In genomic region chr2:115688282-115688681, GRCm38 (mm10) we compare ENCODE assay signal across 10 mouse cellular contexts.
DNase-seq lines count a peak whose midpoint lies in the region; ATAC-seq and TF ChIP-seq lines count a peak whose summit lies in the region.
"Had no signal": no experiment of that assay in that cellular context is flagged by ENCODE, and none has a peak within 500 bp of the region (broad histone marks: within the 10 kb centered on the region; RNA-seq: fewer than 3 reads in every experiment).

No protein-coding gene starts in this region.

- no peak for TF ChIP-seq CTCF in left cerebral cortex, adult 2 months (IDR thresholded peaks at IDR 0.05)

- H3K9me3 ChIP-seq in neural tube, embryonic 15.5 days (replicated peaks) = no peaks in the 10 kb centered on the region

- no peak overlapping the region for H3K4me3 ChIP-seq in left cerebral cortex, adult 2 months
- H3K4me3 ChIP-seq in neural tube, embryonic 15.5 days (replicated peaks) = no peak overlapping the region

- intact Hi-C loops in left cerebral cortex, postnatal 10 days (cut with DNase I) = no loop called here
- intact Hi-C loops in left cerebral cortex, adult 2 months (cut with DNase I) = no loop called here

- no peaks in the 10 kb centered on the region for H3K36me3 ChIP-seq in neural tube, embryonic 15.5 days

- H3K9ac ChIP-seq in neural tube, embryonic 15.5 days (replicated peaks) = no peak overlapping the region

- H3K4me1 ChIP-seq in neural tube, embryonic 15.5 days = peaks cover 5% of the 10 kb centered on the region

- peak; percentile 57; the same call in 1 of the 2 replicates for ATAC-seq in neural tube, embryonic 15.5 days (ENCODE audit: low FRiP score)

- H3K27ac ChIP-seq in left cerebral cortex, adult 2 months = no peak overlapping the region
- H3K27ac ChIP-seq in neural tube, embryonic 15.5 days (replicated peaks) = no peak overlapping the region

- H3K27me3 ChIP-seq in neural tube, embryonic 15.5 days (replicated peaks) = no peaks in the 10 kb centered on the region

- no peak overlapping the region for H3K4me2 ChIP-seq in neural tube, embryonic 15.5 days

- DNase-seq in left cerebral cortex, adult 18-20 months (ENCODE audit: low spot score in 2 of 2) = peak; percentile 20 to 47
- no peak for DNase-seq in left cerebral cortex, postnatal 10 days (ENCODE audit: extremely low spot score in 1 of 2, low spot score in 2 of 2)
- DNase-seq in frontal cortex, adult 2 months (ENCODE audit: extremely low spot score in 1 of 2, low spot score in 1 of 2) = peak; percentile 48 to 67
- peak; percentile 28 to 51 for DNase-seq in left cerebral cortex, adult 2 months (ENCODE audit: extremely low spot score in 1 of 2, low spot score in 2 of 2)
- no peak for DNase-seq in ovary, postnatal 10 days (ENCODE audit: low spot score)
- DNase-seq in kidney, postnatal 14 days = no peak
- no peak for DNase-seq in spleen, adult 18-20 months
- DNase-seq: cerebellum, postnatal 14 days; thymus, postnatal 4 days had no signal

- 44% methylated on average over 6 of the region's 6 CpGs for WGBS in neural tube, embryonic 15.5 days

Comparison
In these comparisons a context has a peak if more than half of its experiments do, and no peak if none do; other contexts are left out.
1. DNase-seq: peak in left cerebral cortex, adult 18-20 months (2 of 2), frontal cortex, adult 2 months (2 of 2) and left cerebral cortex, adult 2 months (2 of 2); none in left cerebral cortex, postnatal 10 days (0 of 2), ovary, postnatal 10 days (single experiment), kidney, postnatal 14 days (single experiment) and spleen, adult 18-20 months (0 of 2).